Mouse (Mus musculus) ES-Bruce4 (cell line): ENCODE results near the gene Slc5a3. TPM values are rescaled to one million over a fixed set of nuclear protein-coding genes. Genes with fewer than 3 reads are reported as not detected.

Experiments used
- H3K27ac ChIP-seq: 2 replicates; pipeline ENCODE4 v1.5.1; 2012; ENCODE audit warnings: low read length, inconsistent platforms; ENCODE audit not compliant: insufficient read depth
- H3K27me3 ChIP-seq: 2 replicates; pipeline ENCODE4 v1.6.1; 2012; ENCODE audit warnings: mild to moderate bottlenecking, low read length, inconsistent platforms; ENCODE audit not compliant: control insufficient read depth, poor library complexity, insufficient read depth, severe bottlenecking
- H3K36me3 ChIP-seq: 2 replicates; pipeline ENCODE4 v1.6.1; 2012; ENCODE audit warnings: inconsistent platforms, mild to moderate bottlenecking, low read length, moderate library complexity; ENCODE audit not compliant: control insufficient read depth, poor library complexity, insufficient read depth, severe bottlenecking
- H3K4me1 ChIP-seq: one replicate; pipeline ENCODE4 v1.8.1; 2011; ENCODE audit warnings: low read length; ENCODE audit not compliant: control insufficient read depth, insufficient read depth
- H3K4me3 ChIP-seq: 2 replicates; pipeline ENCODE4 v1.5.1; 2011; ENCODE audit warnings: low read depth, mild to moderate bottlenecking, low read length
- H3K9ac ChIP-seq: 2 replicates; pipeline ENCODE4 v1.6.1; 2012; ENCODE audit warnings: low read depth, mild to moderate bottlenecking, inconsistent platforms; ENCODE audit not compliant: poor library complexity, severe bottlenecking
- H3K9me3 ChIP-seq: replicated peaks from 2 replicates; pipeline ENCODE4 v1.6.1; 2012; ENCODE audit warnings: mild to moderate bottlenecking, low read length, inconsistent platforms; ENCODE audit not compliant: control insufficient read depth, poor library complexity, insufficient read depth, severe bottlenecking
- CTCF ChIP-seq: IDR thresholded peaks from one replicate; pipeline ENCODE4 v1.8.1; 2011; ENCODE audit warnings: low read depth, low read length
- EP300 ChIP-seq: IDR thresholded peaks from 2 replicates; pipeline ENCODE4 v1.6.1; 2011; ENCODE audit warnings: low read depth, low read length; ENCODE audit not compliant: insufficient read depth
- POLR2A ChIP-seq: IDR thresholded peaks from one replicate; pipeline ENCODE4 v1.8.1; 2011; ENCODE audit warnings: low read length; ENCODE audit not compliant: insufficient read depth
- polyA plus RNA-seq: library from polyadenylated mRNA; stranded (reverse); fragments of >200 nt; gene quantifications from 2 replicates; pipeline ENCODE4 v1.2.4, GENCODE M21; 2011; ENCODE audit warnings: low read depth; ENCODE audit not compliant: missing spikeins, insufficient read depth, insufficient read length

Gene Slc5a3
- polyA plus RNA-seq, 1 experiment, result 23.4 TPM

GRCm38 (mm10) chr16:92083771-92084453 lies 25.8 kb downstream of the Slc5a3 start:
- TF ChIP-seq CTCF (no peak), POLR2A (no peak), EP300 (no peak)
- Histone ChIP-seq H3K4me3 (no peak overlapping the region), H3K27me3 (no peaks in the 10 kb centered on the region), H3K36me3 (no peaks in the 10 kb centered on the region), H3K9me3 (no peaks in the 10 kb centered on the region), H3K4me1 (no peaks in the 10 kb centered on the region), H3K27ac (no peak overlapping the region), H3K9ac (no peak overlapping the region)

- TF ChIP-seq CTCF (no peak), EP300 (no peak), POLR2A (no peak)
- Histone ChIP-seq H3K27me3 (no peaks in the 10 kb centered on the region), H3K9ac (no peak overlapping the region), H3K4me1 (no peaks in the 10 kb centered on the region), H3K36me3 (no peaks in the 10 kb centered on the region), H3K4me3 (no peak overlapping the region), H3K27ac (no peak overlapping the region), H3K9me3 (no peaks in the 10 kb centered on the region)
These were observed 31.1 kb downstream of the Slc5a3 start for GRCm38 (mm10) chr16:92089225-92089624.

GRCm38 (mm10) chr16:92091876-92092275 lies 33.8 kb downstream of the Slc5a3 start:
- no peak overlapping the region for H3K4me3 ChIP-seq
- H3K36me3 ChIP-seq, result no peaks in the 10 kb centered on the region
- H3K4me1 ChIP-seq, result no peaks in the 10 kb centered on the region
- TF ChIP-seq EP300 (no peak), CTCF (no peak)
- H3K9ac ChIP-seq, result no peak overlapping the region
- H3K27ac ChIP-seq, result no peak overlapping the region
- no peaks in the 10 kb centered on the region for H3K27me3 ChIP-seq
- H3K9me3 ChIP-seq, result no peaks in the 10 kb centered on the region

GRCm38 (mm10) chr16:92098351-92099051 lies 40.4 kb downstream of the Slc5a3 start:
- Histone ChIP-seq H3K4me1 (no peaks in the 10 kb centered on the region), H3K36me3 (0 out of 2 replicates have a peak, but pooled peaks cover 5% of the 10 kb centered on the region), H3K27ac (no peak overlapping the region), H3K4me3 (no peak overlapping the region), H3K27me3 (no peaks in the 10 kb centered on the region), H3K9me3 (no peaks in the 10 kb centered on the region), H3K9ac (no peak overlapping the region)
- TF ChIP-seq EP300, result no peak

GRCm38 (mm10) chr16:92099598-92099997 lies 41.5 kb downstream of the Slc5a3 start:
- no peak for TF ChIP-seq POLR2A
- TF ChIP-seq EP300, result no peak
- TF ChIP-seq CTCF, result no peak
- Histone ChIP-seq H3K4me1 (no peaks in the 10 kb centered on the region), H3K4me3 (no peak overlapping the region), H3K27me3 (no peaks in the 10 kb centered on the region), H3K9ac (no peak overlapping the region), H3K9me3 (no peaks in the 10 kb centered on the region), H3K27ac (no peak overlapping the region), H3K36me3 (0 out of 2 replicates have a peak, but pooled peaks cover 5% of the 10 kb centered on the region)

GRCm38 (mm10) chr16:92100111-92100510 lies 42.0 kb downstream of the Slc5a3 start:
- Histone ChIP-seq H3K27me3 (no peaks in the 10 kb centered on the region), H3K9ac (no peak overlapping the region), H3K27ac (no peak overlapping the region), H3K4me3 (no peak overlapping the region), H3K4me1 (no peaks in the 10 kb centered on the region), H3K9me3 (no peaks in the 10 kb centered on the region), H3K36me3 (0 out of 2 replicates have a peak, but pooled peaks cover 5% of the 10 kb centered on the region)
- TF ChIP-seq CTCF, result no peak
- no peak for TF ChIP-seq POLR2A
- TF ChIP-seq EP300, result no peak
